Mouse (Mus musculus): Measurements from ENCODE around the gene Ebf3.

DNA sequence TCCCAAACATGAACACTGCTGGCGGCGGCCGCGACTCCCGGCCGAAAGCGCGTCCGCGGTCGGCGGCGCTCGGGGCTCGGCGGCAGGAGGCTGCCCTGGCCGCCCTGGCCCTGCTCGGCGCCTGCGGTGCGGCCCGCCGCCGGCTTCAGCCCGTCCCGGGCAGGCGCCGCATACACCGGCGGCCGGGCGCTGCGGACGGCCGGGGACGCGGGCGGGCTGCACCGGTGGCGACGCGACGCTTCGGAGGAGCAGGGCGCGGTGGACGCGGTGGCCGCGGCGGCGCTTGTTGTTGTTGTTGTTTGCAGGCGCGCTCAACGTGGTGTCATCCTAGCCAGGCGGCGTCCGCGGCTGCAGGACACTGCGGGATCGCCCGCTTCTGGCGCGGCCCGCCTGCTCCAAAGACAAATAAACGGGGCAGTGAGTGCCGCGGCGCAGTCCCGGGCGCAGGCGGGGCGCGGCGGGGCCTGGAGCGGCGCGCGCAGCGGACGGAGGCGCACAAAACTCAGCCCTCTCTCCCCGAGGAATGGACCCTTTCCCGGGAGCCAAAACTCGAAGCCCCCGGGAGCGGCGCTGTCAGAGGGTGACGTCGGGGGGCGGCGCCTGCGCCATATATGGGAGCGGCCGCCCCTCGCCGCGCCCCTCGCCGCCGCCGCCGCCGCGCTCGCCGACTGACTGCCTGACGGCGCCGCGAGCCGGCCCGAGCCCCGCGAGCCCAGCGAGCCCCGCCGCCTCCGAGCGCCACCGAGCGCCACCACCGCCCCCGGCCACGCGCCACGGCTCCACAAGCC lies at the start of gene Ebf3:
- TF ChIP-seq CTCF (IDR thresholded peaks at IDR 0.05; ENCODE audit: borderline replicate concordance, insufficient read depth, low read depth, low read length) (no peak), POLR2A (IDR thresholded peaks at IDR 0.05; ENCODE audit: borderline replicate concordance, insufficient read depth, low read length) (no peak)

Data from cerebellum, adult 2 months (tissue).